Mouse (Mus musculus) CH12.LX (cell line): ENCODE measurements around the gene Palm2. TPM values are rescaled to one million over a fixed set of nuclear protein-coding genes. Genes with fewer than 3 reads are reported as not detected.

Experiments used
- DNase-seq: peaks from one replicate; pipeline ENCODE4 v3.0.0-alpha.2; 2013; ENCODE audit errors: extremely low read depth
- H3K27ac ChIP-seq: 2 replicates; pipeline ENCODE4 v1.5.1; 2012; ENCODE audit warnings: low read depth, mild to moderate bottlenecking, control low read depth, moderate library complexity; ENCODE audit not compliant: insufficient read depth
- H3K27me3 ChIP-seq: replicated peaks from 2 replicates; pipeline ENCODE3; 2012; ENCODE audit warnings: inconsistent platforms
- H3K36me3 ChIP-seq, 2 experiments: replicated peaks in 1 of 2; 2 replicates each; pipeline versions ENCODE3 to v1.6.1; 2012; ENCODE audit warnings: inconsistent platforms in 1 of 2, low read length in 1 of 2, mild to moderate bottlenecking in 1 of 2, mixed read lengths in 1 of 2, moderate library complexity in 1 of 2; ENCODE audit not compliant: control insufficient read depth in 1 of 2, insufficient read depth in 1 of 2
- H3K4me1 ChIP-seq, 2 experiments: 2 replicates each; pipeline ENCODE4 v1.6.1; 2012; ENCODE audit warnings: inconsistent platforms in 1 of 2, moderate library complexity in 1 of 2; ENCODE audit not compliant: insufficient read depth in 2 of 2, control insufficient read depth in 1 of 2
- H3K4me2 ChIP-seq: 2 replicates; pipeline ENCODE4 v1.6.1; 2012; ENCODE audit warnings: low read depth, mild to moderate bottlenecking, control low read depth; ENCODE audit not compliant: poor library complexity, insufficient read depth, severe bottlenecking
- H3K4me3 ChIP-seq, 3 experiments: fragments of 150-350 bp in 1 of 3; sonication (generic) in 1 of 3; replicated peaks in 1 of 3; 2 replicates each; pipeline versions ENCODE3 to v1.5.1; 2011 to 2012; ENCODE audit warnings: low read depth in 2 of 3, low read length in 2 of 3, mild to moderate bottlenecking in 2 of 3, moderate library complexity in 2 of 3, control low read depth in 1 of 3, improper control_type of control experiment in 1 of 3, inconsistent platforms in 1 of 3, mixed read lengths in 1 of 3; ENCODE audit not compliant: poor library complexity in 1 of 3
- H3K79me2 ChIP-seq: replicated peaks from 2 replicates; pipeline ENCODE4 v1.6.1; 2012; ENCODE audit warnings: mild to moderate bottlenecking, moderate library complexity; ENCODE audit not compliant: control insufficient read depth, poor library complexity, insufficient read depth, severe bottlenecking; ENCODE audit errors: extremely low read depth
- H3K9ac ChIP-seq: 2 replicates; pipeline ENCODE4 v1.6.1; 2012; ENCODE audit warnings: low read depth, mild to moderate bottlenecking, control low read depth, moderate library complexity; ENCODE audit not compliant: insufficient read depth
- H3K9me3 ChIP-seq: replicated peaks from 2 replicates; pipeline ENCODE3; 2012; ENCODE audit warnings: low read length, inconsistent platforms, mixed read lengths
- CHD2 ChIP-seq: IDR thresholded peaks from 2 replicates; pipeline ENCODE4 v1.6.1; 2011; ENCODE audit warnings: low read length, improper control_type of control experiment
- E2F4 ChIP-seq: IDR thresholded peaks from 2 replicates; pipeline ENCODE4 v1.6.1; 2011; ENCODE audit warnings: low read depth, low read length, improper control_type of control experiment; ENCODE audit not compliant: insufficient replicate concordance
- ELF1 ChIP-seq: IDR thresholded peaks from 2 replicates; pipeline ENCODE4 v1.6.1; 2014; ENCODE audit warnings: low read depth, mild to moderate bottlenecking, inconsistent platforms, low read length, improper control_type of control experiment
- ETS1 ChIP-seq: conservative IDR thresholded peaks from 2 replicates; pipeline ENCODE4 v1.6.1; 2012; ENCODE audit warnings: low read depth, mild to moderate bottlenecking, inconsistent platforms, low read length, improper control_type of control experiment, moderate library complexity
- GABPA ChIP-seq: IDR thresholded peaks from 2 replicates; pipeline ENCODE4 v1.6.1; 2012; ENCODE audit warnings: low read depth, low read length, improper control_type of control experiment, inconsistent platforms; ENCODE audit not compliant: insufficient replicate concordance
- HCFC1 ChIP-seq: IDR thresholded peaks from 2 replicates; pipeline ENCODE4 v1.6.1; 2012; ENCODE audit warnings: low read depth, mild to moderate bottlenecking, inconsistent platforms, low read length, improper control_type of control experiment
- IRF4 ChIP-seq: IDR thresholded peaks from 2 replicates; pipeline ENCODE4 v1.6.1; 2014; ENCODE audit warnings: low read depth, mild to moderate bottlenecking, inconsistent platforms, low read length, improper control_type of control experiment
- JUN ChIP-seq: IDR thresholded peaks from 2 replicates; pipeline ENCODE4 v1.6.1; 2011; ENCODE audit warnings: low read depth, mild to moderate bottlenecking, low read length, improper control_type of control experiment, moderate library complexity; ENCODE audit not compliant: insufficient read depth
- JUND ChIP-seq: conservative IDR thresholded peaks from 2 replicates; pipeline ENCODE4 v1.6.1; 2011; ENCODE audit warnings: low read depth, low read length, improper control_type of control experiment
- KAT2A ChIP-seq: IDR thresholded peaks from 2 replicates; pipeline ENCODE4 v1.6.1; 2012; ENCODE audit warnings: low read length, improper control_type of control experiment, inconsistent platforms; ENCODE audit not compliant: insufficient replicate concordance
- MAFK ChIP-seq: IDR thresholded peaks from 2 replicates; pipeline ENCODE4 v1.6.1; 2011; ENCODE audit warnings: low read length, improper control_type of control experiment; ENCODE audit not compliant: insufficient replicate concordance
- MAX ChIP-seq: IDR thresholded peaks from 2 replicates; pipeline ENCODE4 v1.6.1; 2011; ENCODE audit warnings: low read length, improper control_type of control experiment
- MEF2A ChIP-seq: IDR thresholded peaks from 2 replicates; pipeline ENCODE4 v1.6.1; 2014; ENCODE audit warnings: low read depth, mild to moderate bottlenecking, inconsistent platforms, low read length, improper control_type of control experiment, borderline replicate concordance
- MYC ChIP-seq: IDR thresholded peaks from 2 replicates; pipeline ENCODE4 v1.6.1; 2011; ENCODE audit warnings: low read depth, mild to moderate bottlenecking, improper control_type of control experiment, low read length
- PAX5 ChIP-seq: IDR thresholded peaks from 2 replicates; pipeline ENCODE4 v1.6.1; 2012; ENCODE audit warnings: low read length, inconsistent platforms, mixed read lengths
- RAD21 ChIP-seq: IDR thresholded peaks from 2 replicates; pipeline ENCODE4 v1.6.1; 2011; ENCODE audit warnings: low read depth, mild to moderate bottlenecking, low read length, improper control_type of control experiment, moderate library complexity
- SMC3 ChIP-seq: IDR thresholded peaks from 2 replicates; pipeline ENCODE4 v1.6.1; 2011; ENCODE audit warnings: low read depth, low read length, improper control_type of control experiment
- TBP ChIP-seq: conservative IDR thresholded peaks from 2 replicates; pipeline ENCODE4 v1.6.1; 2011; ENCODE audit warnings: low read depth, low read length, improper control_type of control experiment
- USF2 ChIP-seq: conservative IDR thresholded peaks from 2 replicates; pipeline ENCODE4 v1.6.1; 2011; ENCODE audit warnings: low read depth, low read length, improper control_type of control experiment
- ZC3H11A ChIP-seq: IDR thresholded peaks from 2 replicates; pipeline ENCODE4 v1.6.1; 2012; ENCODE audit warnings: low read depth, mild to moderate bottlenecking, inconsistent platforms, low read length, improper control_type of control experiment
- ZKSCAN1 ChIP-seq: IDR thresholded peaks from 2 replicates; pipeline ENCODE4 v1.6.1; 2012; ENCODE audit warnings: low read depth, inconsistent platforms, low read length, improper control_type of control experiment, borderline replicate concordance
- dilution Hi-C: fragments of 300-500 bp; cut with MboI; formaldehyde crosslinking; loops from 2 replicates; pipeline ENCODE4 v1.14.3; 2020; ENCODE audit warnings: low sequenced_read_pairs; ENCODE audit not compliant: extremely low pct_unique_long_range_greater_than_20kb, extremely low pct_ligation_motif_present
- in situ Hi-C: fragments of 300-500 bp; cut with MboI; formaldehyde crosslinking; loops from 3 replicates; pipeline ENCODE4 v1.14.3; 2019; ENCODE audit warnings: low sequenced_read_pairs, low pct_ligation_motif_present, low pct_unique_long_range_greater_than_20kb, mixed read lengths
- polyA plus RNA-seq: library from polyadenylated mRNA; unstranded; fragments of >175 nt; gene quantifications from 2 replicates; pipeline ENCODE4 v1.2.1, GENCODE M21; 2012; ENCODE audit warnings: low read depth; ENCODE audit not compliant: insufficient read length
- total RNA-seq, 2 experiments: library from RNA; depleted of rRNA; stranded (reverse); fragments of 300-350 nt in 1 of 2; fragments of >200 nt in 1 of 2; gene quantifications; 2 replicates each; pipeline ENCODE4 v1.2.3; 2012 to 2014

The Palm2 gene
- total and polyA plus RNA-seq, 3 experiments = not detected

DNA sequence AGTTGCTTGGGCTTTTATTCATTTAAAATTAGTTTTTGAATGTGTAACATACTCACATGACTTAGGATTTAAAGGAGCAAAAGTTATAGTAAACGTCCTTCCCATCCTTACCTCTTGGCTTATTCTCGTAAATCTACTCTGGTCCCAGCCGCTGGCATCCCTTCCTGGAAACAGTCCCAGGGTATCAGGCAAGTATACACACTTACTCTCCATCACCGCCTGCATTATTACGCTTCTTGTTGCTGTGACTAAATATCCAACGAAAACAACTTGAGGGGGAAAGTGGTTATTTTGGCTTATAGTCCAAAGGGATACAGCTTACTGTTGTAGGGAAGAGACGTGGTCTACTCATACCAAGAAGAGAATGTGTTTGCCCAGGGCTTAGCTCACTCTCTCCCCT, 113.7 kb downstream of the Palm2 start:
- Histone ChIP-seq H3K4me3 (no peak overlapping the region), H3K9me3 (no peaks in the 10 kb centered on the region), H3K9ac (no peak overlapping the region), H3K4me2 (no peak overlapping the region), H3K79me2 (no peaks in the 10 kb centered on the region), H3K4me1 (peaks cover 2 to 4% of the 10 kb centered on the region in 2 experiments; a peak in 1 of 4 replicates), H3K36me3 (no peaks in the 10 kb centered on the region), H3K27ac (no peak overlapping the region), H3K27me3 (no peaks in the 10 kb centered on the region)
- no peak for TF ChIP-seq USF2
- no peak for DNase-seq
- in situ Hi-C loops (no loop called here), dilution Hi-C loops (no loop called here)

- Histone ChIP-seq H3K4me3 (no peak overlapping the region), H3K4me2 (no peak overlapping the region)
- dilution Hi-C loops = no loop called here
These were observed 116.2 kb downstream of the Palm2 start for GRCm38 (mm10) chr4:57550216-57550615.

DNA sequence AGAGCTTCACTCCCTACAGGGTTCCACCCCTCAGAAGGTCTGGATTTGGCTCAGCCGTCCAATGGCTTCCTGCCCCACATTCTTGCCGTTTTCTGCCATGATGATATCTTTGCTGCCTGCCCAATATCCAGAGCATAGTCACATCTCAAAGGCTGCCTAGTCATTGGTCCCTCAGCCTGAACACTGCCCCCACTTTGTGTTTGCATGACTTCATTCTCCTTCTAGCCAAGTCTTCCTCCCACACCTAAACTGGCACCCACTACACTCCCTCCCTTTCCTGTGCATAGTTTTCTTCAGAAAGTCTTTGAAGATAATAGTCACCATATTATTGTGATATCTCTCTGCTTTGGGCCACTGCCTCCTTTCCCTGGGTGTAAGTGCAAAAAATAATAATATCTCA, 123.1 kb downstream of the Palm2 start:
- H3K36me3 ChIP-seq = no peaks in the 10 kb centered on the region
- no peaks in the 10 kb centered on the region for H3K9me3 ChIP-seq
- no peaks in the 10 kb centered on the region for H3K79me2 ChIP-seq
- no peak for DNase-seq
- H3K4me3 ChIP-seq = no peak overlapping the region
- no peak overlapping the region for H3K9ac ChIP-seq
- in situ Hi-C loops (no loop called here), dilution Hi-C loops (no loop called here)
- H3K27me3 ChIP-seq = no peaks in the 10 kb centered on the region
- H3K27ac ChIP-seq = no peak overlapping the region
- no peak overlapping the region for H3K4me2 ChIP-seq
- H3K4me1 ChIP-seq = 0 out of 4 replicates have a peak, but pooled peaks cover 0 to 4% of the 10 kb centered on the region in 2 experiments
- TF ChIP-seq GABPA (no peak), ZKSCAN1 (no peak), JUN (no peak), TBP (no peak), IRF4 (no peak), ETS1 (no peak), KAT2A (no peak), SMC3 (no peak), MAX (no peak), MEF2A (no peak), E2F4 (no peak), PAX5 (no peak), ELF1 (no peak), ZC3H11A (no peak), RAD21 (no peak), HCFC1 (no peak), CHD2 (no peak), JUND (no peak), MAFK (no peak), MYC (no peak)

More at GRCm38 (mm10) chr4:57550216-57550615, 116.2 kb downstream of the Palm2 start:
- Histone ChIP-seq H3K9me3 (no peaks in the 10 kb centered on the region), H3K4me1 (0 out of 4 replicates have a peak, but pooled peaks cover 0 to 2% of the 10 kb centered on the region in 2 experiments), H3K9ac (no peak overlapping the region), H3K36me3 (no peaks in the 10 kb centered on the region), H3K27ac (no peak overlapping the region), H3K27me3 (no peaks in the 10 kb centered on the region), H3K79me2 (no peaks in the 10 kb centered on the region)
- in situ Hi-C loops = no loop called here
- DNase-seq = no peak
- TF ChIP-seq ETS1 = no peak
